Mouse (Mus musculus) lung, postnatal 4 days (tissue): ENCODE data around the gene Rbm47.
"Not testable (repeated sequence)": the region's sequence is repeated elsewhere in the genome, so short reads cannot be mapped to it uniquely, and the experiment has no call there.

ENCODE experiments used
- DNase-seq, 2 experiments: peaks; one replicate each; pipeline ENCODE4 v3.0.0; 2021

The Rbm47 gene

DNA sequence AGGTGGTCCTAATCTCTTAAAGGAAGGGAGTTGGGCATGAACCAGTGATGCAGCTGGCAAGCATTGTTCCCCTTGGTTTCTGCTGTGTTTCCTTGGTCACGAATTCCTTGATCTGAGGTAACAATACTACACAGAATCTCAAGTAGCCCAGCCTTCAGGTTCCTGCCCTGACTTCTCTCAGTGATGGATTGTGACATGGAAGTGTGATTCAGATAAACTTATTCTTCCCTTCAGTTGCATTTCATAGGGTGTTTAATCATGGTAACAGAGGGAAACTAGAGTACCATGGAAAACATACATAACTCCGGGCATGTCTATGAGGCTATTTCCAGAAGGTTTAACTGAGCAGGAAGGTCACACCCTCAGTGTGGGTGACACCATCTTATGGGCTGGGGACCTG is at the start of gene Rbm47:
Gene Rbm47 (minus strand): TSS at position 101 of the 400 bp plus-strand sequence.
- DNase-seq, result no peak

DNA sequence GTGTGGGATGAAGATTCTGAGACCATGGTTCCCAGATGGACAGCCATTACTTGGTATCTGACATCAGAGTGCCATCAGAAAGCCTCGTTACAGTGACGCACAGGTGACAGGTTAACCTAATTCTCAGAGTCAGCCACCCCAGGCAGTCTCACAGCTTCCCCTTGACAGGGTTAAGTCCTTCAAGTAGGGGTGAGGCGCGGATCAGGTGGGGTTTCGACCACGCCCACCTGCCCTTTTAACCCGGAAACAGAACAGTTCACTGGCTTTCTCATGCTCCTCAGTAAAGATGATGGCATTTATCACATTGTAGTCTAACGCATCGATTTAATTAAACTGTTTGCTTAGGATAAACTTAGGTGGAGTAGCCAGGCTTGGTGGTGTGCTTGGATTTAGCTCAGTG is 47.7 kb upstream of the Rbm47 start:
- no peak for DNase-seq

DNA sequence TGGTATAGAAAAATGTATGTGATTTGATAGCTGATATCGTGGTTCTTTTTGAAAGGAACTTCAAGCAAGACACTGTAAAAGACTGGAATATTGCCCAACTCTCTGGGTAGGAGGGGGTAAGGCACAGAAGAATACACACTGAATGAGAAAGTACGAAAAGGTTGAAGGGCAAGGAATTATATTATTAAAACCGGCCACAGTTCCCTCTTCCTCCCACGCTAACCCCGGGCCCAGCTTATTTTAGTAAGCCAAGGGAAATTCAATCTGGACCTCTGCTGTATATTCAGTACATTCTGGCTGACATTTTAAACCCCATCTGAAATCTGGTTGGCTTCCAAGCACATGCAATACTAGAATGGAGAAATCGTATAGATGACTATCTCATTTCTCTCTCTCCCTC is 46.8 kb upstream of the Rbm47 start:
- DNase-seq, result no peak

DNA sequence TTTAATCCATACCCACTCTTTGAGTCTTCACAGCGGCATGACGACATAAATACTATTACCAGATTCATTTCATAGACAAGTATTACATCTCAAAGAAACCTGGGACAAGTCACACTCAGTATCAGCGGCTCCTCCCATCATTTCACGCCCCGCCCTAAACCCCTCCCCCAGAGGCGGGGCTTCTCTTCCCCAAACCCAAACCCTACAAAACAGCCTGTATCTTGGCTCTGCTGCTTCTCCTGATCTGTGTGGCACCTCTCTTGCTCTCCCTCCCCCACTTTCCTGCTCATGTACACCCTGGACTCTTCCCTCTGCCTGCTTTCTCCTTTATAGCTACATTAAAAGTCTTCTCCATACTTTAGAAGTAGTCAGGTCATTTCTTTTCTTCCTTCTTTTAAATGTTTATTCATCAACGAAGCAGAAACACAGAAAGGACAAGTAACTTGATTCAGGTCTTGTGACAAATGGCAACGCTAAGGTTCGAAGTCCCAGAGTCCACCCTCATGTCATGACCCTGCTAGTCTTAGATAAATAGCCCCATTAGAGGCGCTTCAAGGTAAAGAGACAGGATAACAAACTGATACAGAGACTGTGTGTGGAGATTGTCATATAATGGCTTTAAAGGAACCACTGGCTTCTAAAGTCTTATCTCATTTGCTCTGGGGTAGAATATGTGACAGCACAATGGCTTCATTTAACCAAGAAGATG is 42.8 kb upstream of the Rbm47 start:
- no peak for DNase-seq

DNA sequence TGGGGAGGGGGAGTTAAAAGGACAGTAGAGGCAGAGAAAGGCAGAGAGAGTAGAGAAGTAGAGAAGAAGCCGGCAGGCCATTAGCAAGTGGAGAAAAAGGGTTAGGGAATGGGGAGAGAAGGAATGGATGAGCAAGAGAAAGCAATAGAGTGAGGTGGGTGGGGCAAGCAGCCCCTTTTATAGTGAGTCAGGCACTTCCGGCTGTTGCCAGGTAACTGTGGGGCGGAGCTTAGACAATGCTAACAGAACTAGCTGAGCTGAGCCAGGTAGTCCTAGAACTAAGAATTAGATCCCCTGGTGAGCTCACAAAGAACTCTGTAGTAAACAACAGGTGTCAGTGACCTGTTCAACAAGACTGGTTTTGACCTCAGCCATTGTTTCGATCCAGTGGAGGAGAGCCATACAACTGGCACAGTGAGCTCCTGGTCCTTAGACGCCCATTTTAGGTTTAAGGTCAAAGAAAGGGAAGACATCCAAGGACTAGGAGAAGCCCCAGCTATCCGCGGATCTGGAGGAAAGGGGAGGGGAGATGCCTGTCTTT is 41.5 kb upstream of the Rbm47 start:
- DNase-seq, result no peak

DNA sequence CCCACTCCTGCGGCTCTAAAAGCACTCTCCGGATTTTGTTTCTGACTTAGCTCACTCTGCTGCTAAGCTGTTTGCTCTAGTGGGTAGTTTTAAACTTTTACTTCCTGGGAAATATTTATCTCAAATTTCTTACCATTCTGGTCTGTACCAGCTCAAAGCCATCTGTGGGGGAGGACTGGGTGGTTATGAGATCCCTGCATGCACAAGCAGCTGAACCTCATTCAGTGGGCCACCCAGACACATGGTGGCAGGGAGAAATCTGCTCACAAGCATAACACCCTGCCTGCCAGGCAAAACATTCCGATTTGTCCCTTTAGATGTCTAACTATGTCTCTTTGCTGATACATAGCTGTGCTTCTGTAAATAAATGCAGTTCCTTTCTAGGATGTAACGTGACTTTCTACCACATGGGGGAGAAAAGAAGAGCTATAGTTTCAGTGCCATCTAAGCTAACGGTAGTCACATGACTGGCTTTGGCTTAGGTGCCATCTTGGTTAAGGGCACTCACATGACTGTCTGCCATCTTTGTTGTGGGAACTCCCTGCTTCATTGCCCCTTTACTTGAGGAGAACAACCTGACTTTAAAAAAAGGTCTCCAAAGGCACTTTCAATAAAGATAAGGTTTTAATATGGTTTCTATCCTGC is 36.7 kb upstream of the Rbm47 start:
- DNase-seq, result no peak

DNA sequence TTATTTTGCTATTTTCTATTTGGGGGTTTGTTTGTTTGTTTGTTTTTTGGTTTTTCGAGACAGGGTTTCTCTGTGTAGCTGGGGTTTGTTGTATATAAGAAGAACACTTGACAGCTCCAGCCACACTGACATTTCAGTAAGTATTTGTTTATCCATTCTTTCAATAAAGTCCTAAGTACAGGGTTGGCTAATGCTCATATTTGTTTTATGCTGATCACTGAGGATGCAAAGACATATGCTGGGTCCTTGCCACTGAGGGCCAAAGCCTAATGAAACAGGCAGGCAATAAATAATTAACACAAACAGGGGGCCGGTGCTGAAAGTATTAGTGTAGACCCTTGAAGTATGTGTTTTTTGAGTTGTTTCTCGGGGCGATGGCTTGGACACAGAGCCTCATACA is 32.0 kb upstream of the Rbm47 start:
- DNase-seq, result no peak

DNA sequence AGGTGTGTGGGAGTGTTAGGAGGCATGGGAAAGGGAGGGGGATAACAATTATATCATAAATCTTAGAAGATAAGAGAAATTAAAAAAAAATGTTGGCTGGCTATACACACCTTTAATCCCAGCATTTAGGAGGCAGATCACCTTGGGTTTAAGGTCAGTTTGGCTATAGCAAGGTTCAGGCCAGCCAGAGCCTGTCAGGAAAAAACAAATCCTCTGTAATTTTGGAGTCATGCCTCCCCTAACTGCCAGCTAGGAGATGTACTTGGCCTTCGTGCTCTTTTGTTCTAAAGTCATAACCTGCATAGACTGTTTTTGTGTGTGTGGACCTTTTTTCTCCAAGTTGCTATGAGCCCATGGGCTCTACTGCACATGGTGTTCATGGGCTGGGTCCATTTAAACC is 30.5 kb upstream of the Rbm47 start:
- DNase-seq, result no peak

DNA sequence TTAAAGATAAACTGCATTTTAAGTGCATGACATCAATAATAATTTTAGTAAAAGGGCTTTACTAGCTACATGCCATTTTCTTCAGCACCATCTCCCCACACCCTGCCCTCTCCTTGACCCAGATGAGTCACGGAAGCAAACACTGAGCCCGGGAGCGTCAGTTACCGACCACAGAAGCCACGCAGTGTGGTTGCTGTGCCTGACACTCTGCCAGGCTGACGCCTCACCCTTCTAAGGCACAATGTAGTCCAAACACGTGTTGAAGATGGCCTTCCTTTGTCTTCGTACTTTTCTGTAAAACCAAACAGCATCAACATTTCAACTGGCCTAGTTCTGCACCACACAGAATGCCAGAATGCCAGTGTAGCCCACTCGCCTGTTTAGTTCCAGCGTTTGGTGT is 27.1 kb upstream of the Rbm47 start:
- DNase-seq, result peak; percentile 58 to 61

DNA sequence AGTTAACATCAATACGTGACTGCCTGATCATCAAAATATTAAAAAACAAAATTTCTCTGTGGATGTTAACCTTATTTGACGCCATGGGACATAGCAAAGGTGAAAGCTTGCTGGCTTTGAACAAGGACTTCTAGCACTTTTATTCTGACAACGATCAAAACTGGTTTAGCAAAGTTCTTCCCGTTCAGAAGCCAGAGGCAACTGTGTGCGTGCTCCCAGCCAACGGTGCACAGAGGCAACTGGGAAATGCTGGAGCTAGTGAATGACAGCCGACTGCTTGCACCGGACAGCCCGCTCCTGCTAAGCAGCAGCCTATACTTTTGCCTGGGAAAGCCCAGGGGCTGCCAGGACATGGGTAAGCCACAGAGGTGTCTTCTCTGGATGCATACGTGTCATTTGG is 22.4 kb upstream of the Rbm47 start:
- no peak for DNase-seq

DNA sequence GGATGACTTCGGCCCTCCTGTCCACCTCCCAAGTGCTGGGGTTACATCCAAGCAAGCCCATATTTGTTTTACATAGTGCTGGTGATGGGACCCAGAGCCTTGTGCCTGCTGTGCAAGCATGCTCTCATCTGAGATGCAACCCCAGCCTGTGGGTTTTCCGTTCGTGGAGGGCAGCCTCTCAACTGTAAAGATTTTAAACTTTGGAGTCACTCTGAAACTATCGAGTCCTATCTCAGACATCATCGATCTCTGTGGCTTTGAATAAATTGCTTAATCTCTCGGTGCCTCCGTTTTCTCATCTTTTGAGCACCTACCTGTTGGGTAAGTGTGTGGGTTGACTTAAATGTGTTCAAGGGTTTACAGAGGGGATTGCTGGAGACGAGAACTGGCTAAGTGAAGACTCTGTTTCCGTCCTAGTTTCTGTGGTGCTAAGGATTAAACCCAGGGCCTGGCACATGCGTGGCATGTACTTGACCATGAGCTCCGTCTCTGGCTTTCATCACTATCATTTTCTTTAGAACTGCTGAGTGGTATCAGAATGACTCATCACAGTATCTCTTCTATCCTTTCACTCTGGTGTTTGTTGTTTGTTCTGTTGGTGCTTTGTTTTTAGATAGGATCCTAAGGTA is 20.4 kb upstream of the Rbm47 start:
- no peak for DNase-seq

DNA sequence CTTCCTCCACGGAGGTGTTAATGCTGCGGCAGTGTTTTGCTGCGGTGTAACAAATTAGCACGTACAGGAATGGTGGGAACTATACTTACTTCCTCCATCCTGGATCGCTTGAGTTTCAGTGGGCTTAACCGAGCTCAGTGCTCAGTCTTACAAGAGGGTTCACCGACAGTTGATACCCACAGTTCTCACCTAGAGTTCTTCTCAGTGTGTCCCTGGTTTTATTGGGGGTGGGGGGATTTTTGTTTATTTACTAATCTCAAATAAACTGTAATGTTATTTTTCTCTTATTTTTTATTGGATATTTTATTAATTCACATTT is 18.2 kb upstream of the Rbm47 start:
- no peak for DNase-seq

DNA sequence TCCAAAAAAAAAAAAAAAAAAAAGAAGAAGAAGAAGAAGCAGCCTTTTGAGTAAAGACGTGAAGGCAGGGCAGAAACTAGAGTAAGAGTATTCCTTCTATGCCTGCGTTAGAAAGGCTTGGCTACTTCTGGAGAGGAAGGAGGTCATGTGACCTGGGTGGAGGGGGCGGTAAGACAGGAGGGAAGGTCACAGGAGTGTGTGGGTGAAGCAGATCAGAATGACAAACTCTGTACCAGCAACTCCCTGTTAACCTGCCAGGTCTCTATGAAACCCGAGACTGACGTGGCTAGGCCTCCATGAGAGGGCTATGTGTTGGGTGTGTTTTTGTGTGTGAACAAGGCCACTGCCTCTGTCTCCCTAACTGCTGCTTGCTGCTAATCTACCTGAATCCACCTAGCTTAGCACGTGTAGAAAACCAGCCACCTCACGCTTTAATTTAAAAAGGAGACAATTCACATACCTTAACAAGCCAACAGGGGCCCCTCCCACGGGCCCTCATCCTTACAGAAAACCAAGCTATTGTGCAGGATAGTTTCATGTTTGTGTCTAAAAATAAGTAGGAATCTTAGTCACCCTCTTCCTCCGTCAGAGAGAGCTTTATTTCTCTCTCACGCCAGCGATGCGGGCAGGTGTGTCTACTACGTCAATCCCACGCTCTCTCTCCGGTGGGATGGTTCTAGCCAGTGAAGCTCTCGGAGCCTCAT is 17.7 kb upstream of the Rbm47 start:
- peak in 1 of 2 experiments; percentile 16 for DNase-seq

DNA sequence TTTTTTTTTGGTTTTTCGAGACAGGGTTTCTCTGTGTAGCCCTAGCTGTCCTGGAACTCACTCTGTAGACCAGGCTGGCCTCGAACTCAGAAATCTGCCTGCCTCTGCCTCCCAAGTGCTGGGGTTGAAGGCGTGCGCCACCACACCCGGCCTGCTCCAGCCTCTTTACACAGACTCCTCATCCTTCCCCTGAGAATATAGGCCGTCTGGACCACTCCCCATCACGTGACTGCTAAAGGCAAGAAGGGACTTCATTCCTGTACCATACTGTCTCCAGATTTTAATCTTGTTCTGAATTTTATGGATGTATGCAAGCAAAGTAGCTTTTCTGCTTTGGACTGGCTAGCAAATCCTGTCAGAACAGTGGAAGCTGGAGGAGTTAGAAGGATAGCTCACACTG is 15.7 kb upstream of the Rbm47 start:
- DNase-seq, result not testable (repeated sequence)

DNA sequence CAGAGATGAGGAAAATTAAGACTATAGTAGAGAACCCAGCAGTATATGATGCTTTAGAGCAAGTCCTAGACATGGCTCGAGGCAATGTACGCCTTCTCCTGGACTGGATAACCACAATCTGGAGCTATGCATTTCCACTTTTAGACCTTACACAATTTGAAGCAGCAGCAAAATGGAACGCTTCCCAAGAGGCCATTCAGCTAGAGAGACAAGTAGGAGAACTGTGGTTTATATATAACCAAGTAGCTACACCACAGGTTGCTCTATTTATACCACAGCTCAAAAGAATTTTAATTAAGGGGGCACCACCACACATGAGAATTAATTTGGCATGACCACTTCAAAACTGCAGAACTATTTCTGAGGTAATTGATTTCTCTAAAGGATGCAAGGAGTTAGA is 9.2 kb upstream of the Rbm47 start:
- DNase-seq, result no peak

DNA sequence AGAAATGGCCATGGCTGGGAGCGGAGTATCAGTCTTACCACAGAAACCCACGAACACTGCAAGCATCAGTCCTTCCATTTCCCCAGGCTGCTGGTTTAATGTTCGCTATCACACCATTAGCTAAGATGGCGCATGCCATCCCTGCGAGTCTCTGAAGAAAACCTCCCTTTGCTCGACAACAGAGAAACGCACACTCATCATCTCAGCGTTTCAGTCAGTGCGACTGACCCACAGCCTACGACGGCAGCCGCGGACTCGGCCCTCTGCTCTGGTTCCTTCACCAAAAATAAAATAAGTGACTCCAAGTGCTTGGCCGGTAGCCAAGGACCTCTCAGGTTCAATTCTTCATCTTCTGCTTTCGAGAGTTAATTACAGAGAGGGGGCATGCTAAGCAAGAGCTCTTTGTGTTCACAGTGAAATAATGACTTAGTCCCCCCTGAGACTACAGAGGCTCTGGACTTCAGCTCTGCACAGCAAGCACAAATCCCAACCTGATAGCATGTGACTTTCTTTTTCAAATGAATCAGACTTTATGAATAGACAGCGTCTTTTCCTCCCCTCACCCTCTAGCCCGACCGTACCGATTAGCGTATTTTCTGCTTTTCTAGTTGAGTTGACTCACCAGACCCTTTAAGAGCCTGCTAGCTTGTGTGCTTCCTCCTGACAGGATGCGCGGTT is 1.4 kb upstream of the Rbm47 start:
- DNase-seq, result no peak

DNA sequence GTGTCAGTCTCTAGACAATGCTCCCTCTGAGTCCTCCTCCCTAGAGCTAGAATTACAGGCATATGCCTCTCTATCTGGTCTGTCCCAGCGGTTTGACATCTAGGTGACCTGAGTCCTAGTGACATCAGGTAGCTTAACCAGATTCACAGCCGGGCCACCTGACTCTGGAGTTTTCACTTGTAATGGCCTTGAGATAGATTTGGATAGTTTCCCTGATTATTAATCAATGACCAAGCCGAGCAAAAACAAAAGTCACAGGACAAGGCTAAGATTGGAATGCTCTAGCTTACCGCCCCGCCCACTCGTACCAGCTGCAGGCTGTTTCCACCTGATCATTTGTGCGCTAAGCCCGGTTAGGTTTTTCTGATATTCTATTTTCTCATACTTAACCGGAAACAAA is 2.3 kb downstream of the Rbm47 start:
- no peak for DNase-seq

DNA sequence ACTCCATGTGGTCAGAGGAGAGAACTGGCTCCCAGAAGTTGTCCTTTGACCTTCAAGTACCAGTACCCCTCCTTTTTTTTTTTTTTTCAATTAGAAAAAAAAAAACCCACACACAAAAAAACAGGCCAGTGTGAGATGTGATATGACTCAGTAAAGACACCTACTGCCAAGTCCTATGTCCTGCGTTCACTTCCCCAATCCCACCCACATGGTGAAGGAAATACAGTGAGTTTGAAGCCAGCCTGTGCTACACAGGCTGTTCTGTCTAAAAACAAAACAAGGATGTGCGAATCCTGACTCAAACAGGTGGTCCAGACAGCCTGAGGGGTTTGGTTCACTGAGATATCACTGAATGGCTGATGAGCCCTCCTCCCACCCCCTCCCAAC is 3.8 kb downstream of the Rbm47 start:
- DNase-seq, result no peak

DNA sequence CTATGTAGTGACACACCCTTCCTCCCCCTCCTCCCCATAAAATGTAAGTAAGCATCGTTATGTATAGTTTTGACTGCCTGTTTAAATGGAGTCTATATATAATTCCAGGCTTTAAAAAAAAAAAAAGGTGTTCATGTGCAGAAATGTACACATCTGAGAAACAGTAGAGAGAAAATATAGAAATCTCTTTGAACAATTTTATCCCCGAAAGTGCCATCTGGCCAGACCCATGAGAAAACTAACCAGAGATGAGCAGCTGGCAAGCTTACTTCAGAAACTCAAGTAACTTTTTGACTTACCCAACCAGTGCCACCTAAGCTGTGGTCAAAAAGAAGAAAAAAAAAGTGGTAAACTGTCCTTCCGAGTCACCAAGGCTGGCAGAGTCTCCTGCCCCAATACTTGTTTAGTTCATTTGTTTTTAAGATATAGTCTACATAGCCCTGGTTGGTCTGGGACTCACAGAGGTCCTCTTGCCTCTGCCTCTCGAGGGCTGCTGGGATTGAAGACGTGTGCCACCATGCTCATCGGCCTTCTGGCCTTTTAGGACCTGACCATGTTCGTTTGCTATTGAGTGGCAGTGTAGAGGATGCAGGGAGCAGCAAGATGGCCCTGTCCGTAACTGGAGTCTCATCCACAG is 4.3 kb downstream of the Rbm47 start:
- no peak for DNase-seq

DNA sequence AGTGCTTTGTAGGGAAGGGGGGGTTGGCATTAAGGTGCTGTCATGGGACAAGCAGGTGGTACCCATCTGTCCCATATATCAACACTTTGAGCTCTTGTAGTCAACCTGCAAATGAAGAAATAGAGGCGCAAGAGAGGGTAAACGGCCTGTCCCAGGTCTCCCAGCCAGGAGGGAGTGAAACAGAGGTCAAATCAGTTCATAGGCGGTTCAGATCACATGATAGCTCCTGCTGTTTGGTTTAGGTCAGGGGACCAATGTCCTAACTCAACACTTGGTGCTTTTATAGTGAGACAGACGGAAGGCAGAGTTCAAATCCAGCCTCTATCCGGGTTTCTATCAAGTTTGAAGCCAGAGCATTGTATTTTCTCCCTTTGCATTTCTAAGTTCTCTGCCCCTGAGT is 6.0 kb downstream of the Rbm47 start:
- DNase-seq, result no peak

DNA sequence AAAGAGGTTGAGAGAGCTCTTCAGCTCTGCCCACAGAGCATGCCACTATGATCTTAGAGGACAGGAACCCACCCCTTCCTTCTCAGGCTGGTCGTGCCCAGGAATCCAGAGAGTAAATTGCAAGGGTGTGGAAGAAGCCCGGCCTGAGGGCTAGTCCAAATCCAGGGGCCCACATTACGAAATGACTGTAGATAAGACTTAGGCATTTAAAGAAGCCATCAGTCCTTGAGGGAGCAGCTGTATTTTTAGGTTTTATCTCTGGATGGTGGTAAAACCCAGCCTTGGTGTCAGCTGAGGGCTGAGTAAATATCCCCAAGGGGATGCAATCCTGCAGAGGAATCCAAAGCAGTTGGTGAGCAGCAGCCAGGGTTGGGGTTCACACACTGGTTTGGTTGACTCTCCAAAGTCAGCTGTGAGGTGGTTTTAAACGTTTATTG is 6.7 kb downstream of the Rbm47 start:
- peak; percentile 6 to 55 for DNase-seq

DNA sequence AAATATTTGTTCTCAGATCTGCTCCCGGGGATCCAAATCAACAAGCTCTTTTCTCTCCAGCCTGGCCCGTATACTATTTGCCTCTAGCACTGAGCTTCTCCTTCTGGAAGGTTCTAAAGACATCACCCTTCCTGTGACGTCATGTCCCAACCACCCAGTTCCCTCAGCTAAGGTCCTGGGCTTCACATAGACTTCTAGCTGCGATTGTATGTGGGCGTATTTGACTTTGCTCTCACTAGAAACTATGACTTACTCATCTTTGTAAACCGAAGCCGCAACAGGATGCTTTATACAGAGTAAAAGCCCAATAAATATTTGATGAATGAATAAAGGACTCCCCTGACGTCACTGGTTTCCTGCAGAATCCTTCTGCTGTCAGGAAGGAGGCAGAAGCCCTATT is 7.2 kb downstream of the Rbm47 start:
- no peak for DNase-seq
